Mouse (Mus musculus) liver, embryonic 14.5 days (tissue): ENCODE measurements around the gene Napsa. TPM values are rescaled to one million over a fixed set of nuclear protein-coding genes. Genes with fewer than 3 reads are reported as not detected.

Experiments used
- ATAC-seq: fragments of 200-750 bp; cut with Nextera tagmentation; 2 replicates; pipeline ENCODE4 v1.8.0; 2017; ENCODE audit warnings: moderate number of reproducible peaks, mild to moderate bottlenecking, moderate library complexity; ENCODE audit not compliant: insufficient read depth
- DNase-seq, 3 experiments: peaks; one replicate each; pipeline ENCODE4 v3.0.0-alpha.2; 2012 to 2013; ENCODE audit warnings: low read depth in 3 of 3, low spot score in 3 of 3
- H3K27ac ChIP-seq: fragments of 300-500 bp; sonication (generic); 2 replicates; pipeline ENCODE4 v1.5.1; 2014; ENCODE audit warnings: moderate library complexity, mild to moderate bottlenecking, control low read depth, inconsistent platforms
- H3K27me3 ChIP-seq: fragments of 300-500 bp; sonication (generic); 2 replicates; pipeline ENCODE4 v1.6.1; 2014; ENCODE audit warnings: mild to moderate bottlenecking, low read length, moderate library complexity; ENCODE audit not compliant: control insufficient read depth, insufficient read depth
- H3K36me3 ChIP-seq: fragments of 300-500 bp; sonication (generic); replicated peaks from 2 replicates; pipeline ENCODE4 v1.6.1; 2014; ENCODE audit warnings: low read depth; ENCODE audit not compliant: control insufficient read depth, insufficient read depth
- H3K4me1 ChIP-seq, 2 experiments: fragments of 200-500 bp in 1 of 2; fragments of 300-500 bp in 1 of 2; sonication (generic) in 1 of 2; replicated peaks; 2 replicates each; pipeline ENCODE4 v1.6.1; 2012 to 2014; ENCODE audit warnings: antibody characterized with exemption in 1 of 2, inconsistent platforms in 1 of 2, low read length in 1 of 2; ENCODE audit not compliant: control insufficient read depth in 2 of 2, insufficient read depth in 2 of 2
- H3K4me2 ChIP-seq: fragments of 300-500 bp; sonication (generic); 2 replicates; pipeline ENCODE4 v1.6.1; 2014; ENCODE audit warnings: low read depth, mild to moderate bottlenecking, control low read depth, moderate library complexity
- H3K4me3 ChIP-seq, 2 experiments: fragments of 200-500 bp in 1 of 2; fragments of 300-500 bp in 1 of 2; sonication (generic) in 1 of 2; 2 replicates each; pipeline ENCODE4 v1.5.1; 2012 to 2014; ENCODE audit warnings: low read depth in 2 of 2, low read length in 2 of 2, mild to moderate bottlenecking in 2 of 2, control low read depth in 1 of 2, inconsistent platforms in 1 of 2, moderate library complexity in 1 of 2; ENCODE audit not compliant: insufficient read depth in 1 of 2
- H3K9ac ChIP-seq: fragments of 300-500 bp; sonication (generic); replicated peaks from 2 replicates; pipeline ENCODE4 v1.6.1; 2014; ENCODE audit warnings: mild to moderate bottlenecking, control low read depth, moderate library complexity
- H3K9me3 ChIP-seq: fragments of 300-500 bp; sonication (generic); 2 replicates; pipeline ENCODE4 v1.6.1; 2016; ENCODE audit warnings: low read length, mixed read lengths; ENCODE audit not compliant: control insufficient read depth
- CTCF ChIP-seq: IDR thresholded peaks from 2 replicates; pipeline ENCODE4 v1.5.1; 2016; ENCODE audit warnings: antibody characterized with exemption, low read depth, control low read depth
- EP300 ChIP-seq: IDR thresholded peaks from 2 replicates; pipeline ENCODE4 v1.6.1; 2016; ENCODE audit warnings: antibody characterized with exemption, low read depth
- WGBS: fragments of 180-500 bp; shearing (Covaris S2); extraction: QIAGEN DNeasy Blood & Tissue Kit; methylation state at CpG from one replicate; pipeline ENCODE4 v1.1.7; 2014; ENCODE audit not compliant: insufficient replicate concordance; 5-methylcytosine and 5-hydroxymethylcytosine counted together
- polyA plus RNA-seq, 2 experiments: library from polyadenylated mRNA; depleted of rRNA in 1 of 2; stranded (reverse) in 1 of 2; unstranded in 1 of 2; fragments of >200 nt; fragmentation: Nextera tagmentation in 1 of 2; extraction: Ambion mirVana in 1 of 2; gene quantifications; 2 replicates each; pipeline versions ENCODE4 v1.2.1 to v1.2.3; 2012 to 2014

The Napsa gene
- polyA plus RNA-seq, 2 experiments: 5.8 to 8.6 TPM

DNA sequence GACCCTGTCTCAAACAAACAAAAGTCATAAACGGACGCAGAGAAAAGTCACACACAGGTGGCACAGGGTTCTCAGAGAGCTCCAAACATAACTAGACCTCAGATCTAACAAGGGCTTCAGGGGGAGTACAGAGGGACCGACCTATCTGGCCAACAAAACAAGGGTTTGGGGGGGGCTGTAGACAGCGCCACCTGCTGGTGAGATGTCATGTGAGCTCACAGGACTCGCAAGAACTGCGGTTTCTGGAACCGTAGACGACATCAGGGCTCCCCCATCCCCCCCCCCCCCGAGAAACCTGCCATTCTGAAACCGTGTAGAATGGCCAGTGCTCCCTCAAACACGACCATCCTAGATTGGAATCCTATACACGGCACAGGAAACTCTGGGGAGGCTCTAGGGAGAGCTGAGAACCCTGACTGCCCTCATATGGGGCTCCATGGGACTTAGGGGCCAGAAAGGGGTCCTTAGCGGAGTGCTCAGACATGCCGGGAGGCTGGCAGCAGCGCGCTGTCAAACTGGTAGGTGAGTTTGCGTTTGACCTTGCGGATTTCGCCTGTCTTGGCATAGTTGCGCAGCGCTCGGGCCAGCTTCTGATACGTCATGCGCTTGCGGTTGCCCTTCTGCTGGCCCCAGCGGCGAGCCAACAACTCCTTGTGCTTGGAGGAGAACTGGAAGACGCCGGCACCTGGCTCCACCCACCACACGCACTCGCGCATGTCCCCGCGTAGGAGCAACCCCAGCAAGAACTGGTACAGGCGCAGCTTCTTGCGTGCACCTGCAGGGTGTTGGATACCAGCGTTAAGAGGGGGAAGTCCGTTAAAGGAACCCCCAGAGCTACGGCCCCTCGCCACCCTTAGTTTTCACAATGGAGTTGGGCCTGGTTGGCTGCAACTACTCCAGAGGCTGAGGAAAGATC lies 44.4 kb upstream of the Napsa start:
- TF ChIP-seq CTCF: peak; percentile 91
- TF ChIP-seq EP300: no peak
- Histone ChIP-seq H3K4me2 (peak overlapping the region; percentile 76), H3K9ac (peak overlapping the region; percentile 39), H3K36me3 (no peaks in the 10 kb centered on the region), H3K9me3 (no peaks in the 10 kb centered on the region), H3K4me1 (peaks cover 2 to 6% of the 10 kb centered on the region in 2 experiments; a peak in 2 of 4 replicates), H3K27me3 (peaks cover 18% of the 10 kb centered on the region), H3K27ac (no peak overlapping the region), H3K4me3 (peak overlapping the region; percentile 45 to 57)
- peak; percentile 51 to 54 (median 52) for DNase-seq
- WGBS: 5% methylated on average over 40 of the region's 40 CpGs
- ATAC-seq: peak; percentile 77

DNA sequence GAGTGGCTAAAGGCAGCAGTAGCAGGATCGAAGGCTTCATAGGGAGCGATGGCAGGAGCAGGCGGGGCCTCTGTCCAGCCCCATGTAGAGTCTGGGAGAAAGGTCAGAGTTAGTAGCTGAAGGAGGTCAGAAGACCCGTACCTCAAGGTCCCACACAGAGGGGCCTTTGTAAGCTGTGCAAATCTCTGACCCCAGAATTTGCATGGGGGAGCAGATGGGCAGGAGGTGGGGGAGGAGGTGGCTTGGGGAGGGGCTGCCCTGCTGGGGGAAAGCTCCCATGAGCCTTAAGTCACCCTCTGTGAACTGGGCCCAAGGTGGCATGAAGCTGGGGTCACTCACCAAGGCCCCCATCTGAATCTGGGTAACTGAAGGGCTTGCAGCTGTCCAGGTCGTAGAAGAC lies 42.7 kb upstream of the Napsa start:
- Histone ChIP-seq H3K27ac (no peak overlapping the region), H3K27me3 (peaks cover 9% of the 10 kb centered on the region), H3K4me1 (peaks cover 2 to 6% of the 10 kb centered on the region in 2 experiments; a peak in 2 of 4 replicates), H3K9me3 (no peaks in the 10 kb centered on the region), H3K4me2 (no peak overlapping the region), H3K36me3 (peaks cover 8% of the 10 kb centered on the region), H3K9ac (no peak overlapping the region), H3K4me3 (no peak overlapping the region)
- ATAC-seq (no peak), DNase-seq (no peak)
- 61% methylated on average over 5 of the region's 5 CpGs for WGBS
- TF ChIP-seq CTCF: no peak
- no peak for TF ChIP-seq EP300

DNA sequence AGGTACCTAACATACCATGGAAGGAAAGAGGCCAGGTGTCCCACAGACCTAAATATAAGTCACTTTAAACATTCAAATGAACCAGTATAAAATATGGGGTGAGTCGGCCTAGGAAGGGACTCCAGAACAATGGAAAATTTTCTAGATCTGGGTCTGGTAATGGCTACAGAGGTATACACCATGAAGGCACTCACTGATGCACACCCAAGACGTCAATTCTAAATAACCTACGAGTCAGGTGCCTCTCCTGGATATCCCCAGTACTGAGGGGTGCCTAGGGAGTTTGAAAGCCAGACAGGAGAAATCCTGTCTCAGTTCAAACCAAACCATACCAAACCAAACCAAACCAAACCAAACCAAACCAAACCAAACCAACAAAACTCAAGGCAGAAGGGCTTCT lies 41.7 kb upstream of the Napsa start:
- no peak overlapping the region for H3K4me2 ChIP-seq
- H3K4me3 ChIP-seq: no peak overlapping the region
- TF ChIP-seq EP300 (no peak), CTCF (no peak)
- no peak overlapping the region for H3K9ac ChIP-seq
- H3K4me1 ChIP-seq: peaks cover 2 to 6% of the 10 kb centered on the region in 2 experiments; a peak in 2 of 4 replicates
- H3K36me3 ChIP-seq: peaks cover 16% of the 10 kb centered on the region
- 62% methylated on average over 3 of the region's 3 CpGs for WGBS
- DNase-seq (no peak), ATAC-seq (no peak)
- no peaks in the 10 kb centered on the region for H3K9me3 ChIP-seq
- no peak overlapping the region for H3K27ac ChIP-seq
- no peaks in the 10 kb centered on the region; the same call in 1 of the 2 replicates for H3K27me3 ChIP-seq

DNA sequence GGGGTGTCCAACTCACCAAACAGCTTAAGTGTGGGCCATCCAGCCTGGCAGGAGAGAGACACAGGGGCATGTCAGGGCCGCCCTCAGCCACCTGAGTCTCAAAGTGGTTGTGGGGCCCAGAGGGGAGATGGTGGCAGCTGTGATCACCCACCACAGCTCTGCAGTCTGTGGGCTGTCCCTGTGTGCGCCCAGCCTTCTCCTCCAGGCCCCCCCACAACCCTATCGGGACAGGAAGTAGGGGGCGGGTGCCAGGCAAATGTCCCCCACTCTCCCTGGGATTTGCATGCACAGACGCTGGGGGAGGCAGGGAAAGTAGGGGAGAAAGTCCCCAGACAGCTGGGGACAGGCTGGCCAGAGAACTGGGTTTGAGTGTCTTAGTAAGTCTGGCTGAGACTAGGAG lies 41.0 kb upstream of the Napsa start:
- no peak for TF ChIP-seq EP300
- TF ChIP-seq CTCF: no peak
- Histone ChIP-seq H3K4me1 (peaks cover 2 to 6% of the 10 kb centered on the region in 2 experiments; a peak in 2 of 4 replicates), H3K27ac (no peak overlapping the region), H3K27me3 (no peaks in the 10 kb centered on the region; the same call in 1 of the 2 replicates), H3K9ac (no peak overlapping the region), H3K4me2 (no peak overlapping the region), H3K4me3 (no peak overlapping the region), H3K36me3 (peaks cover 23% of the 10 kb centered on the region), H3K9me3 (no peaks in the 10 kb centered on the region)
- DNase-seq: no peak
- 24% methylated on average over 5 of the region's 5 CpGs for WGBS
- no peak for ATAC-seq
